Mouse (Mus musculus): ENCODE data around the gene Nedd8. TPM values are rescaled to one million over a fixed set of nuclear protein-coding genes. Genes with fewer than 3 reads are reported as not detected.
A peak's percentile ranks its signal among the peaks of the same experiment; 100 is the strongest.

Nedd8 gene
- 212 and 230 TPM in 2 replicates for polyA plus RNA-seq (2015; fragmentation: Nextera tagmentation; extraction: Ambion mirVana)

DNA sequence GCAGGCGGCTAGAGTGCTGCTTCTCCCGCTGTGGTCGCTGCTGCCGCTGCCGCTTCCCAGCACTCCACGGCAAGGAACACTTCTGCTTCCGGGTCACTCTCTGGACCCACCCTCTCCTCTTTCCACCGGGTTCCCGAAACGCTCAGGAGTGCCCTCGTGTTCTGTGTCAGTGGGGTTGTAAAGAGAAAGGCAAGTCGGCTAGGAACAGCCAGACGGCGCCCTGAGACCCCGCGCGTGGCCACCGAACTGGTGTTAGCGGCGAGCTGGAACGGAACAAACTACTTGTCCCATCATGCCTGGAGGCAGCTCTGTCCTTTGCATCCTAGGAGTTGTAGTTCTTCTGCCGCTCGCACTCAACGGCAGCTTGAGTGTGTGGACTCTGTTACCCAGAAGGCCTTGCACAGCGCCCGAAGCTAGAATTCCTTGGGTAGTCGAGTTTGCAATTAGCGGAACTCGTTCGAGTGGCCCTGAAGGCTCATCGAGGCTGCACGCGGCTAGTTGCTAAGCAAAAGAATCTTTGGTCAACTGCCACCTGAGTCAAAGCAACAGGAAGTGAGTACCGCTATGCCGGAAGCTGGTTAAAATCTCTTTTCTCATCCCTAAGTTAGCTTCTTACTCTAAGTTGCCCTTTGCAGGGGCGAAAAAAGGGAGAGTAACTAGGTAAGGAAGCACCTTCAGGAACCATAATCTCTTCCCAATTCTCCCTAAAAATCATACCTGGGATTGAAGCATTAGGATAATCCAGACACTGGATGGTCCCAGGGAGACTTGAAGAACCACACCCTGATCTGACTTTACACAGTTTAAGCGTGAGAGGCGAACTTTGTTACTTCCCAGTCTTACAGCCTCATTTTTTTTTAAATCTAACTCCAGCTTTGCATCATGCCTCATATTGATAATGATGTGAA, at the start of gene Nedd8, which contains the start of gene Gmpr2:
Gene Nedd8 (minus strand): TSS at position 292 of the 908 bp plus-strand sequence.
Gene Gmpr2 (plus strand): TSS at position 109 of the 908 bp plus-strand sequence.
- H3K4me2 ChIP-seq (ENCODE audit: low read depth, low read length): peak within 1 kb of the TSS; percentile 88
- peak within 1 kb of the TSS; percentile 92 for H3K27ac ChIP-seq (ENCODE audit: low read length)
- peaks cover 18% of the 10 kb centered on the region for H3K36me3 ChIP-seq (ENCODE audit: control insufficient read depth, insufficient read depth)
- peak within 1 kb of the TSS; percentile 96 for H3K4me3 ChIP-seq (ENCODE audit: low read depth, low read length)
- H3K9me3 ChIP-seq (replicated peaks; ENCODE audit: control insufficient read depth, low read length): no peaks in the 10 kb centered on the region
- H3K4me1 ChIP-seq (ENCODE audit: control insufficient read depth, low read depth, low read length): peaks cover 20% of the 10 kb centered on the region
- no peaks in the 10 kb centered on the region for H3K27me3 ChIP-seq (ENCODE audit: control insufficient read depth, insufficient read depth, low read depth, low read length)
- peak within 1 kb of the TSS; percentile 85 for H3K9ac ChIP-seq (ENCODE audit: low read depth, low read length)
- under 1% methylated on average over 38 of the region's 38 CpGs for WGBS (ENCODE audit: insufficient replicate concordance)
- peak; percentile 99 for ATAC-seq (ENCODE audit: low read depth)

DNA sequence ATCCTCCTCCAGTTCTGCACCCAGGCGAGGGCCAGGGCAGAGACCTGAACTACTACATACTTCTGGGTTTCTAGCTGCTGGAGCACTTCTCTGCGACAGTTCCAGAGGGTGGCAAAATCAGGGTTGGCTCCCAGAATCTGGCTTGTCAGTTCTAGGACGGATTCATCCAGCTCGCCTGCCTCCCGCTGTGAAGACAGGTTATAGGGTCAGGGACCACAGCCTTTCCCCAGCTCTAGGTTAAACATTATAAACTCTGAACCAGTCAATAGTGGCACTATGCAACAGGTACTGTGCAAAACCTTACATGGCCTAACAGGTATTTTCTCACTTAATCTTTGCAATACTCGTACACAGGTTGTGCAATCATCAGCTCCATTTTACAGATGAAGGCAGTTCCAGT, 49.2 kb upstream of the Nedd8 start:
- Histone ChIP-seq H3K36me3 (ENCODE audit: control insufficient read depth, insufficient read depth) (no peaks in the 10 kb centered on the region; the same call in 1 of the 2 replicates), H3K27me3 (ENCODE audit: control insufficient read depth, insufficient read depth, low read depth, low read length) (no peaks in the 10 kb centered on the region), H3K4me2 (ENCODE audit: low read depth, low read length) (peak overlapping the region; percentile 80), H3K4me1 (ENCODE audit: control insufficient read depth, low read depth, low read length) (peaks cover 29% of the 10 kb centered on the region), H3K9me3 (replicated peaks; ENCODE audit: control insufficient read depth, low read length) (no peaks in the 10 kb centered on the region), H3K9ac (ENCODE audit: low read depth, low read length) (no peak overlapping the region), H3K27ac (ENCODE audit: low read length) (0 out of 2 replicates have a peak overlapping the region, but pooled peaks have one; percentile 0), H3K4me3 (ENCODE audit: low read depth, low read length) (peak overlapping the region; percentile 77; the same call in 1 of the 2 replicates)
- peak; percentile 19 for ATAC-seq (ENCODE audit: low read depth)
- 68% methylated on average over 6 of the region's 6 CpGs for WGBS (ENCODE audit: insufficient replicate concordance)

DNA sequence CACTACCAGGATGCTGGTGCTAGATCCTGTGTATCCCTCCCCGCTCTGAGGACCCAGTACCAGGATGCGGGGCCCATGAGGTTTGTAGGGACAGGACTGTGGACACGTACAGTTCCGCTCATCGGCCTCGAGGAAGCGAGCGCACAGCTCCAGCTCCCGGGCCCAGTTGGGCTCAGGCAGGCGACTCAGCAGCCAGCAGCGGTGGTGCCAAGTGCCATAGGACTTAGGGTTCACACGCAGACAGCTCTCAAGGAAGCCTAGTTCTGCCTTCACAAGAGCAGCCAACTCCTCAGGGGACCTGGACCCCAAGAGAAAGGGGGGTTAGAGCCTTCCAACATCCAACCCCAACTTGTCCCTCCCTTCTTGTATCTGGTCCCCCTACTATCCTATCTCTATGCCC, 48.7 kb upstream of the Nedd8 start:
- no peaks in the 10 kb centered on the region; the same call in 1 of the 2 replicates for H3K36me3 ChIP-seq (ENCODE audit: control insufficient read depth, insufficient read depth)
- no peak for ATAC-seq (ENCODE audit: low read depth)
- H3K27ac ChIP-seq (ENCODE audit: low read length): 0 out of 2 replicates have a peak overlapping the region, but pooled peaks have one; percentile 0
- no peaks in the 10 kb centered on the region for H3K27me3 ChIP-seq (ENCODE audit: control insufficient read depth, insufficient read depth, low read depth, low read length)
- H3K9me3 ChIP-seq (replicated peaks; ENCODE audit: control insufficient read depth, low read length): no peaks in the 10 kb centered on the region
- no peak overlapping the region for H3K4me2 ChIP-seq (ENCODE audit: low read depth, low read length)
- H3K9ac ChIP-seq (ENCODE audit: low read depth, low read length): no peak overlapping the region
- H3K4me3 ChIP-seq (ENCODE audit: low read depth, low read length): no peak overlapping the region
- 81% methylated on average over 12 of the region's 12 CpGs for WGBS (ENCODE audit: insufficient replicate concordance)
- H3K4me1 ChIP-seq (ENCODE audit: control insufficient read depth, low read depth, low read length): peaks cover 29% of the 10 kb centered on the region

DNA sequence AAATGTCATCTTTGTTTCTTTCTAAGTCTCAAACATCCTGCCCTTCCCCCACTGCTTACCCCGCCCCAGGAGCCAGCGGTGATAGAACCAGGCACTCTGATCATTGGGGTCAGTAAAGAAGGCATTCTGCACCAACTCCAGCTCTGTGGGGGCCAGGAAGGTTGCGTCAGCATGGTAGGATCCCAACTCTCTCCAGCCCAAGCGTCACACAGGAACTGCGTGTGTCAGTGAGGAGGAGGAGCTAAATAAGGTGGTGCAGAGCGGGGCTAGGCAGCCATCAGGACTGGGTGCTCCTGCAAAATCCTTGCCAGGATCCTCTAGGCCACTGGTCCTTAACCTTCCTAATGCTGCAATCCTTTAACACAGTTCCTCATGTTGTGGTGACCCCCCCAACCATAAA, 47.8 kb upstream of the Nedd8 start:
- H3K9me3 ChIP-seq (replicated peaks; ENCODE audit: control insufficient read depth, low read length): no peaks in the 10 kb centered on the region
- 72% methylated on average over 6 of the region's 6 CpGs for WGBS (ENCODE audit: insufficient replicate concordance)
- no peak for ATAC-seq (ENCODE audit: low read depth)
- H3K36me3 ChIP-seq (ENCODE audit: control insufficient read depth, insufficient read depth): no peaks in the 10 kb centered on the region; the same call in 1 of the 2 replicates
- H3K27me3 ChIP-seq (ENCODE audit: control insufficient read depth, insufficient read depth, low read depth, low read length): no peaks in the 10 kb centered on the region
- H3K27ac ChIP-seq (ENCODE audit: low read length): no peak overlapping the region
- H3K4me1 ChIP-seq (ENCODE audit: control insufficient read depth, low read depth, low read length): peaks cover 30% of the 10 kb centered on the region
- H3K4me2 ChIP-seq (ENCODE audit: low read depth, low read length): no peak overlapping the region
- no peak overlapping the region for H3K4me3 ChIP-seq (ENCODE audit: low read depth, low read length)
- no peak overlapping the region for H3K9ac ChIP-seq (ENCODE audit: low read depth, low read length)

DNA sequence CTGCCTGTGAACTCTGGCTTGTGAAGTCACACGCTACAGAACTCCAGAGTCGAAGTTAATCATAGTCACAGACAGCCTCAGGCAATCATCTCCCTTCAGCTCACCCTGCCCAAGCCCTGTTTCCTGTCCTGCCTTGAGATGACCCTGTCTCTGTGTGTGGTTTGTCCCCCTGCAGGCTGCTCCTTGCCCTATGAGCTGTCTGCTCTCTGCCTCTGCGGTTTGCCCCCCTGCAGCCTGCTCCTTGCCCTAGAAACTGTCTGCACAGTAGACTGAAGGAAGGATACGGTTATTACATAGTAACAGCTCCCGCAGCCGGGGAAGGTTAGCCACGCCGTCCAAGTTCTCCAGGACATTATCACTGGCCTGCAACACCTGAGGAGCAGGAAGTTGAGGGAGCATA, 45.0 kb upstream of the Nedd8 start:
- H3K27ac ChIP-seq (ENCODE audit: low read length): no peak overlapping the region
- H3K4me3 ChIP-seq (ENCODE audit: low read depth, low read length): no peak overlapping the region
- 69% methylated on average over 8 of the region's 8 CpGs for WGBS (ENCODE audit: insufficient replicate concordance)
- no peak overlapping the region for H3K9ac ChIP-seq (ENCODE audit: low read depth, low read length)
- H3K36me3 ChIP-seq (ENCODE audit: control insufficient read depth, insufficient read depth): no peaks in the 10 kb centered on the region; the same call in 1 of the 2 replicates
- no peaks in the 10 kb centered on the region; the same call in 1 of the 2 replicates for H3K27me3 ChIP-seq (ENCODE audit: control insufficient read depth, insufficient read depth, low read depth, low read length)
- no peak for ATAC-seq (ENCODE audit: low read depth)
- H3K9me3 ChIP-seq (replicated peaks; ENCODE audit: control insufficient read depth, low read length): no peaks in the 10 kb centered on the region
- H3K4me2 ChIP-seq (ENCODE audit: low read depth, low read length): no peak overlapping the region
- H3K4me1 ChIP-seq (ENCODE audit: control insufficient read depth, low read depth, low read length): peaks cover 22% of the 10 kb centered on the region

DNA sequence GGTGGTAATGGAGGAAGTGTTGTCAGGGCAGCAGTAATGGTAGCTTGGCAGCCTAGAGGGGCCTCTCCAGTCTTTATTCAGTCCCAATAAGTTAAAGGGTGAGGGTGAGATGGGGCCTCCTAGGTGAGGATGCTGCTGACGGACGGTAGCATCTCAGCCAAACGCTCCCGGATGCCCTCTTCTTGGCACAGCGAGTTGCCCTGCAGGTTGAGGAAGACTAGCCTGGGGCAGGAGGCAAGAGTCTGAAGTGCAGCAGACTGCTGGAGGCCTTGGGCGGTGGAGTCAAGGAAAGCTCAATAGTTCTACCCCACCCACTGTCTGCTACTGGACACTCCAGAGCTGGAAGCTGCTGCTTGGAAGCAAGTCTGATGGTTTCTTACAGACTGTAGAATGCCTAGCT, 44.3 kb upstream of the Nedd8 start:
- Histone ChIP-seq H3K4me1 (ENCODE audit: control insufficient read depth, low read depth, low read length) (peaks cover 17% of the 10 kb centered on the region), H3K4me3 (ENCODE audit: low read depth, low read length) (no peak overlapping the region), H3K9ac (ENCODE audit: low read depth, low read length) (no peak overlapping the region), H3K4me2 (ENCODE audit: low read depth, low read length) (no peak overlapping the region), H3K27ac (ENCODE audit: low read length) (no peak overlapping the region), H3K36me3 (ENCODE audit: control insufficient read depth, insufficient read depth) (no peaks in the 10 kb centered on the region; the same call in 1 of the 2 replicates), H3K9me3 (replicated peaks; ENCODE audit: control insufficient read depth, low read length) (no peaks in the 10 kb centered on the region), H3K27me3 (ENCODE audit: control insufficient read depth, insufficient read depth, low read depth, low read length) (no peaks in the 10 kb centered on the region; the same call in 1 of the 2 replicates)
- ATAC-seq (ENCODE audit: low read depth): no peak
- WGBS (ENCODE audit: insufficient replicate concordance): 83% methylated on average over 6 of the region's 6 CpGs

DNA sequence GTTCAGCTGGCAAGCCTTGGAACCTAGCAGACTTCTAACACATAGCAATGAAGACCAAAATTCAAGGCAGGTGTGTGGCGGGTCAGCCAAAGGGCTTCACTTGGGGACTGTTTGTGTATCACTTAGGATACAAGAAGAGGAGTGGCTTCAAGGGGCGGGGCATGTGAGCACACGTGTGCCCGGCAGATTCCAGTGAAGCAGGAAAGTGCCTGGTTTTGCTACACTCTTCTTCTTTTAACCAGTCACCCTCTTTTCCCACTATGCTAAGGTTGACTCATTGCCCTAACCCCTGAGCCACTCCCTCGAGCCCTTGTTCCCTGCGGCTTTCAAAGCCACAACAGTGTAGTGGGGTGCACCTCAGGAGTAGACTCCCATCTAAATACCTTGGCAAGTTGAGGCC, 43.0 kb upstream of the Nedd8 start:
- Histone ChIP-seq H3K36me3 (ENCODE audit: control insufficient read depth, insufficient read depth) (no peaks in the 10 kb centered on the region; the same call in 1 of the 2 replicates), H3K4me1 (ENCODE audit: control insufficient read depth, low read depth, low read length) (peaks cover 16% of the 10 kb centered on the region), H3K4me2 (ENCODE audit: low read depth, low read length) (no peak overlapping the region), H3K27me3 (ENCODE audit: control insufficient read depth, insufficient read depth, low read depth, low read length) (no peaks in the 10 kb centered on the region; the same call in 1 of the 2 replicates), H3K9me3 (replicated peaks; ENCODE audit: control insufficient read depth, low read length) (no peaks in the 10 kb centered on the region), H3K27ac (ENCODE audit: low read length) (no peak overlapping the region), H3K4me3 (ENCODE audit: low read depth, low read length) (no peak overlapping the region), H3K9ac (ENCODE audit: low read depth, low read length) (no peak overlapping the region)
- 28% methylated on average over 6 of the region's 6 CpGs for WGBS (ENCODE audit: insufficient replicate concordance)
- ATAC-seq (ENCODE audit: low read depth): no peak

DNA sequence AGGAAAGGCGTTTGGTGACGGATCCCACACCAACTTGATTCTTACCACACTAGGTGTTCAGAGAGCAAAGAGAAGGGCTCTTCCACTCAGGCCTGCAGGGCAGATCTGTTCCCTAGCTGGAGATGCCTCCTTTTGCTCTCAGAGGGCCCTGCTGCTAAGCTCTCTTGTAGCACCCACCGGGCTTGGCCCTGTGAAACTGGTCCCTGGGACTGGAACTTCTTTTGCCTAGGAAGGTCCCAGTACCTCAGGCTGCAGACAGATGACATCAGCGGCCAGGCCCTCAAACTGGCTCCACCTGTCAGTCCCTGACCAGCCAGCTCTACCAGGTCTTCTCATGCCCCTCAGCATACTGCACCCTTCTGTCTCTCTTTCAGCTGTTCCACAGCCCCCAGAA, 41.8 kb upstream of the Nedd8 start, which contains the start of gene Tgm1:
Gene Tgm1 (minus strand): TSS at position 198 of the 394 bp plus-strand sequence.
- ATAC-seq (ENCODE audit: low read depth): no peak
- Histone ChIP-seq H3K27ac (ENCODE audit: low read length) (no peak within 1 kb of the TSS), H3K4me1 (ENCODE audit: control insufficient read depth, low read depth, low read length) (peaks cover 16% of the 10 kb centered on the region), H3K36me3 (ENCODE audit: control insufficient read depth, insufficient read depth) (no peaks in the 10 kb centered on the region; the same call in 1 of the 2 replicates), H3K9ac (ENCODE audit: low read depth, low read length) (peak within 1 kb of the TSS; percentile 40; the same call in 1 of the 2 replicates), H3K4me3 (ENCODE audit: low read depth, low read length) (peak within 1 kb of the TSS; percentile 52), H3K27me3 (ENCODE audit: control insufficient read depth, insufficient read depth, low read depth, low read length) (no peaks in the 10 kb centered on the region; the same call in 1 of the 2 replicates), H3K9me3 (replicated peaks; ENCODE audit: control insufficient read depth, low read length) (no peaks in the 10 kb centered on the region), H3K4me2 (ENCODE audit: low read depth, low read length) (peak within 1 kb of the TSS; percentile 62)
- 18% methylated on average over 4 of the region's 4 CpGs for WGBS (ENCODE audit: insufficient replicate concordance)
